Mouse (Mus musculus): Measurements from ENCODE around the gene Slc35f4. TPM values are rescaled to one million over a fixed set of nuclear protein-coding genes. Genes with fewer than 3 reads are reported as not detected.

Gene Slc35f4
- polyA plus RNA-seq, 1 experiment from 2014 or later = 0.16 TPM

GRCm38 (mm10) chr14:49333841-49334240 is 192.0 kb downstream of the Slc35f4 start:
- no peaks in the 10 kb centered on the region for H3K36me3 ChIP-seq (ENCODE audit: control insufficient read depth, insufficient read depth)
- H3K9me3 ChIP-seq (replicated peaks; ENCODE audit: control insufficient read depth, low read length) = no peaks in the 10 kb centered on the region
- no peak overlapping the region for H3K4me3 ChIP-seq (ENCODE audit: low read length)
- H3K27me3 ChIP-seq (ENCODE audit: control insufficient read depth, insufficient read depth, low read length) = no peaks in the 10 kb centered on the region
- ATAC-seq (replicated peaks; ENCODE audit: extremely low read depth, insufficient read depth, low FRiP score) = no peak
- H3K9ac ChIP-seq (ENCODE audit: low read length) = no peak overlapping the region
- WGBS = 77% methylated on average over 2 of the region's 2 CpGs
- H3K4me2 ChIP-seq (ENCODE audit: low read depth, low read length) = no peak overlapping the region
- H3K27ac ChIP-seq (ENCODE audit: low read length) = no peak overlapping the region
- no peaks in the 10 kb centered on the region for H3K4me1 ChIP-seq (ENCODE audit: control insufficient read depth, insufficient read depth, low read length)

GRCm38 (mm10) chr14:49316493-49316894 is 209.4 kb downstream of the Slc35f4 start:
- Histone ChIP-seq H3K9ac (ENCODE audit: low read length) (no peak overlapping the region), H3K36me3 (ENCODE audit: control insufficient read depth, insufficient read depth) (no peaks in the 10 kb centered on the region), H3K9me3 (replicated peaks; ENCODE audit: control insufficient read depth, low read length) (no peaks in the 10 kb centered on the region), H3K4me2 (ENCODE audit: low read depth, low read length) (no peak overlapping the region), H3K27ac (ENCODE audit: low read length) (no peak overlapping the region), H3K4me3 (ENCODE audit: low read length) (no peak overlapping the region), H3K4me1 (ENCODE audit: control insufficient read depth, insufficient read depth, low read length) (no peaks in the 10 kb centered on the region), H3K27me3 (ENCODE audit: control insufficient read depth, insufficient read depth, low read length) (no peaks in the 10 kb centered on the region)
- no peak for ATAC-seq (replicated peaks; ENCODE audit: extremely low read depth, insufficient read depth, low FRiP score)
- WGBS = 34% methylated on average over 5 of the region's 5 CpGs

- H3K9ac ChIP-seq (ENCODE audit: low read length) = no peak overlapping the region
- no peak overlapping the region for H3K4me3 ChIP-seq (ENCODE audit: low read length)
- H3K4me1 ChIP-seq (ENCODE audit: control insufficient read depth, insufficient read depth, low read length) = no peaks in the 10 kb centered on the region
- no peak overlapping the region for H3K27ac ChIP-seq (ENCODE audit: low read length)
- no peaks in the 10 kb centered on the region for H3K27me3 ChIP-seq (ENCODE audit: control insufficient read depth, insufficient read depth, low read length)
- no peaks in the 10 kb centered on the region for H3K36me3 ChIP-seq (ENCODE audit: control insufficient read depth, insufficient read depth)
- no peak for ATAC-seq (replicated peaks; ENCODE audit: extremely low read depth, insufficient read depth, low FRiP score)
- H3K4me2 ChIP-seq (ENCODE audit: low read depth, low read length) = no peak overlapping the region
- 68% methylated on average over 7 of the region's 7 CpGs for WGBS
- H3K9me3 ChIP-seq (replicated peaks; ENCODE audit: control insufficient read depth, low read length) = no peaks in the 10 kb centered on the region
Measured at GRCm38 (mm10) chr14:49313981-49314380, 211.9 kb downstream of the Slc35f4 start.

DNA sequence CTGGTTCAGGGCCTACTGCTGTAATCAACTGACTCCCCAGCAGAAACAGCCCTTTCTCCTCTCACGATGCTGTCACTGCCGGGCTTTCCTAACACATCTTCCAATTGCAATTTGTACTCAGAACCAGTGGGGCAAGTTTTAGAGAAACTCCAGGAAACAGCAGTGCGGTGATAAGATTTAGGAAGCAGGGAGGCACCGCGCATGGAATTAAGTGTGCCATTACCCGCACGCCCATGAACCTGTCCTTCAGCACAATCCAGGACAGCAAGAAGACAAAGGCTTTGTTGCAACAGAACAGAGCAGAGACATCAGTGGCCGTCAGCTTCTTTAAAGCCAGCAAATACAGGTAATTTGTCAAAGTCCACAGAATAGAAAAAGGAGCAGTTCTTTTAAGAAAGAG is 212.5 kb downstream of the Slc35f4 start:
- Histone ChIP-seq H3K4me2 (ENCODE audit: low read depth, low read length) (no peak overlapping the region), H3K27me3 (ENCODE audit: control insufficient read depth, insufficient read depth, low read length) (no peaks in the 10 kb centered on the region), H3K9me3 (replicated peaks; ENCODE audit: control insufficient read depth, low read length) (no peaks in the 10 kb centered on the region), H3K36me3 (ENCODE audit: control insufficient read depth, insufficient read depth) (no peaks in the 10 kb centered on the region), H3K9ac (ENCODE audit: low read length) (no peak overlapping the region), H3K4me1 (ENCODE audit: control insufficient read depth, insufficient read depth, low read length) (no peaks in the 10 kb centered on the region), H3K27ac (ENCODE audit: low read length) (no peak overlapping the region), H3K4me3 (ENCODE audit: low read length) (no peak overlapping the region)
- 63% methylated on average over 8 of the region's 8 CpGs for WGBS
- no peak for ATAC-seq (replicated peaks; ENCODE audit: extremely low read depth, insufficient read depth, low FRiP score)

DNA sequence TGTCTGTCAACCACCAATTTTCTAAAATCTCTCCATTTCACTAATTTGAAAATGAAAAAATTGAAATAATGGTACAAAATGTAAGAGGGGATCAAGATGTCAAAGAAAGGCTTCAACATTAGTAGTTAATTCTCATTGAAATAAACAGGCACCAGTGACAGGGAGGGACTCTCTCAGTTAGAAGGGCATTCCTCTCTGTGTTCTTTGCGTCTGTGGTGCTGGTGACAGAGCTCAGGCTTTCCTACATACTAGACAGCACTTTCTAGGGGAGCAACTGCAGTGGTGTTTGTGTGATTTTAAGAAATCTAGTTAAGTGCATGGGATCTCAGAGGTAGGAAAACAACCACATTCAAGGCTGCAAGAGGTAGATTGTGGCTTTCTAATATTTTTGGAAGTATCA is 214.3 kb downstream of the Slc35f4 start:
- Histone ChIP-seq H3K36me3 (ENCODE audit: control insufficient read depth, insufficient read depth) (no peaks in the 10 kb centered on the region), H3K27ac (ENCODE audit: low read length) (no peak overlapping the region), H3K4me1 (ENCODE audit: control insufficient read depth, insufficient read depth, low read length) (no peaks in the 10 kb centered on the region), H3K4me3 (ENCODE audit: low read length) (no peak overlapping the region), H3K9me3 (replicated peaks; ENCODE audit: control insufficient read depth, low read length) (no peaks in the 10 kb centered on the region), H3K9ac (ENCODE audit: low read length) (no peak overlapping the region), H3K27me3 (ENCODE audit: control insufficient read depth, insufficient read depth, low read length) (no peaks in the 10 kb centered on the region), H3K4me2 (ENCODE audit: low read depth, low read length) (no peak overlapping the region)
- WGBS = 48% methylated on average over 1 of the region's 1 CpGs
- no peak for ATAC-seq (replicated peaks; ENCODE audit: extremely low read depth, insufficient read depth, low FRiP score)

DNA sequence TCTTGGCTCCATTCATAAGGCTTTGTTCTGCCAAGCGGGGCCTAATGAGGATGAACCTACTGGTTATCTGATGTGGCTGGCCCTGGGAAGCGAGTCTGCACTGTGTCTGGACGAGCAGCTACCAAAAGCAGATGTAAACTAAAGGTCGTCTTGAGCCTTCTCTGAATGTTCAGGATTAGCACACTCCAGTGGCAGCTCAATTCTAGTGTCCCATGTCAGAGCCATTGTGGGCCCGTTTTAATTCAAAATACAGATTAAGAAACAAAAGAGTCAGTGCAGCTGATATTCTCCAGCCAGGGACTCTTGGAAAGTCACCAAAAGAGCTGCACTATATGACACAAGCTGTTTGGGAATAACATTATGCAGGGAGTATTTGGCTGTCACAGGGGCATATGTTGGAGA is 214.8 kb downstream of the Slc35f4 start:
- H3K4me1 ChIP-seq (ENCODE audit: control insufficient read depth, insufficient read depth, low read length) = no peaks in the 10 kb centered on the region
- H3K36me3 ChIP-seq (ENCODE audit: control insufficient read depth, insufficient read depth) = no peaks in the 10 kb centered on the region
- H3K4me2 ChIP-seq (ENCODE audit: low read depth, low read length) = no peak overlapping the region
- H3K9me3 ChIP-seq (replicated peaks; ENCODE audit: control insufficient read depth, low read length) = no peaks in the 10 kb centered on the region
- H3K9ac ChIP-seq (ENCODE audit: low read length) = no peak overlapping the region
- no peak overlapping the region for H3K27ac ChIP-seq (ENCODE audit: low read length)
- no peaks in the 10 kb centered on the region for H3K27me3 ChIP-seq (ENCODE audit: control insufficient read depth, insufficient read depth, low read length)
- no peak overlapping the region for H3K4me3 ChIP-seq (ENCODE audit: low read length)
- WGBS = 35% methylated on average over 5 of the region's 5 CpGs
- ATAC-seq (replicated peaks; ENCODE audit: extremely low read depth, insufficient read depth, low FRiP score) = no peak

DNA sequence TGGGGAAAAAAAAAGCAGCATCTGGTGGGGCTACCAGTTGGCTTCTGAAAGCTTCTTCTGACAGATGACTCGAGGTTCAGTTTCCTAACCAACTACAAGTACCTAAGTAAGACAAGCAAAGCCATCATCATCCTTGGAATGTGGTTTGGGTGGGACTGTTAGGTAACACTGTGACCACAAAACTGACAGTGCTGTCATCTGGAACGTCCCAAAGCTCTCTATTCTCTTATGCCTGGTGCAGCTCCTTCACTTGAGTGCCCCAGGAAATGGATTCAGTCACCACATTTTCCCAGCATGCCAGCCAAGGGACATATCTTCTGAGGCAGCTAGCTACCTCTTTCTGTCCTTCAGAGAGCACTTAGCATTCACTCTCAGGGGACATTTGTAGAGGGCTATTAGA is 216.2 kb downstream of the Slc35f4 start:
- Histone ChIP-seq H3K4me1 (ENCODE audit: control insufficient read depth, insufficient read depth, low read length) (no peaks in the 10 kb centered on the region), H3K4me3 (ENCODE audit: low read length) (no peak overlapping the region), H3K27me3 (ENCODE audit: control insufficient read depth, insufficient read depth, low read length) (no peaks in the 10 kb centered on the region), H3K36me3 (ENCODE audit: control insufficient read depth, insufficient read depth) (no peaks in the 10 kb centered on the region), H3K27ac (ENCODE audit: low read length) (no peak overlapping the region), H3K9me3 (replicated peaks; ENCODE audit: control insufficient read depth, low read length) (no peaks in the 10 kb centered on the region), H3K4me2 (ENCODE audit: low read depth, low read length) (no peak overlapping the region), H3K9ac (ENCODE audit: low read length) (no peak overlapping the region)
- ATAC-seq (replicated peaks; ENCODE audit: extremely low read depth, insufficient read depth, low FRiP score) = no peak
- WGBS = 60% methylated on average over 2 of the region's 2 CpGs

DNA sequence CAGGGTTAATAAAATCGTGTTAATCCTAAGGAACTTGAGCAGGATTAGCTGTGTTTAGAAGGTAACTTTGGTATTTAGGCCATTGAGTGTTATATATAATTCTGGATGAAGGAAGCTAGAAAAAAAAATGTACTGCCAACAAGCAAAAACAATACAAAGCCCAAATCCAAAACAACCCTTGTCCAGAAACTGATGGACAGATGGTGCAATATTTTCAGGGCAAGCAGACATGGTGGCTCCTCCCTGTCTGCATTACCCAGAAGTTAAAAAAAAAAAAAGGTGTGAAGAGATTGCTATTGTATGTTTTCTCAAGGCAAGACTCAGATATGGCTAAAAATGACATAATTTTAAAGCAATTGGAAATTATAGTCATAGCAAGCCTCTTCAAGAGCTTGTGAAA is 217.3 kb downstream of the Slc35f4 start:
- no peak overlapping the region for H3K27ac ChIP-seq (ENCODE audit: low read length)
- 48% methylated on average over 1 of the region's 1 CpGs for WGBS

DNA sequence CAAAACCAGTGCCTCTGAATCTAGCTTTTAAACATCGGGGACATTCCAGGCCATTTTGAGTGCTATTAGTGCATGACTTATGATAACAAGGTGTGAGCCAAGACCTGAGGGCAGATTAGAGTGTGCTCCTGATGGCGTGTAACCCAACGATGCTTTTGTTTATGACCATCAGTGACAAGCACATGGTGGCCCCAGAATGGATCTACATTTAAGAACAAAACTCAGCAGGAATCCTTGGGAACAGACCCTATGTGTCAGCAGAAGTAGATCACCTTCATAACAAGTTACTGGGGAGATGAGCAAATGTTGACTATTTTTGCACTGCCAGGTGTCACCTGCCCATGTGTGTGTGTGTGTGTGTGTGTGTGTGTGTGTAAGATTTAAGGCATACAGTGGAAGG is 218.0 kb downstream of the Slc35f4 start:
- WGBS = 62% methylated on average over 3 of the region's 3 CpGs
- Histone ChIP-seq H3K4me3 (ENCODE audit: low read length) (no peak overlapping the region), H3K9me3 (replicated peaks; ENCODE audit: control insufficient read depth, low read length) (no peaks in the 10 kb centered on the region), H3K36me3 (ENCODE audit: control insufficient read depth, insufficient read depth) (no peaks in the 10 kb centered on the region), H3K4me2 (ENCODE audit: low read depth, low read length) (no peak overlapping the region), H3K27ac (ENCODE audit: low read length) (no peak overlapping the region), H3K27me3 (ENCODE audit: control insufficient read depth, insufficient read depth, low read length) (no peaks in the 10 kb centered on the region), H3K9ac (ENCODE audit: low read length) (no peak overlapping the region), H3K4me1 (ENCODE audit: control insufficient read depth, insufficient read depth, low read length) (no peaks in the 10 kb centered on the region)
- no peak for ATAC-seq (replicated peaks; ENCODE audit: extremely low read depth, insufficient read depth, low FRiP score)

More for the DNA sequence above, 217.3 kb downstream of the Slc35f4 start:
- no peaks in the 10 kb centered on the region for H3K9me3 ChIP-seq (replicated peaks; ENCODE audit: control insufficient read depth, low read length)
- no peak for ATAC-seq (replicated peaks; ENCODE audit: extremely low read depth, insufficient read depth, low FRiP score)
- H3K36me3 ChIP-seq (ENCODE audit: control insufficient read depth, insufficient read depth) = no peaks in the 10 kb centered on the region
- H3K4me2 ChIP-seq (ENCODE audit: low read depth, low read length) = no peak overlapping the region
- no peaks in the 10 kb centered on the region for H3K27me3 ChIP-seq (ENCODE audit: control insufficient read depth, insufficient read depth, low read length)
- no peak overlapping the region for H3K4me3 ChIP-seq (ENCODE audit: low read length)
- no peaks in the 10 kb centered on the region for H3K4me1 ChIP-seq (ENCODE audit: control insufficient read depth, insufficient read depth, low read length)
- H3K9ac ChIP-seq (ENCODE audit: low read length) = no peak overlapping the region

Data from heart, embryonic 16.5 days (tissue).